Mouse (Mus musculus): Measurements from ENCODE around the gene Auh.

The Auh gene

GRCm38 (mm10) chr13:52929209-52930171 lies at the start of gene Auh:
Auh (minus strand) TSS chr13:52929681.
- DNase-seq: peak; percentile 84

GRCm38 (mm10) chr13:52978321-52978981 lies 49.0 kb upstream of the Auh start:
- DNase-seq: peak; percentile 33

GRCm38 (mm10) chr13:52977757-52978156 lies 48.3 kb upstream of the Auh start:
- no peak for DNase-seq

GRCm38 (mm10) chr13:52977221-52977609 lies 47.7 kb upstream of the Auh start:
- no peak for DNase-seq

- no peak for DNase-seq
Measured at GRCm38 (mm10) chr13:52976510-52977220, 47.2 kb upstream of the Auh start.

- no peak for DNase-seq
Measured at GRCm38 (mm10) chr13:52976130-52976509, 46.6 kb upstream of the Auh start.

DNA sequence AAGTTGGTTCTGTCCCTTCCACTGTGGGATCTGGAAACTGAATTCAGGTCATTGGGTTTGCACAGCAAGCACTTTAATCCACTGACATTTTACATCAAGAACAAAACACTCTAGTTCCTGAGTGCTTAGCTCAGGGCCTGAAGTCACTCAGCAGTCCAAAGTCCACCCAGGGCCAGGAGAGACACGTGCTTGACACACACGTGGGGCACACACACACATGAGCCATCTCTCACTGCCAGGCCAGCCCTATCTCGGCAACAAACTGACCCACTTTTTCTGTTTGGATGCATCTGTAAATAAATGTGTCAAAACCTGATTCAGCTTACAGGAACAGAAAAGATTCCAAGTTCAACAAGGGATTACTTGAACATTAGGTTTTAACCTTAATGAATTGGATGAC lies 45.2 kb upstream of the Auh start:
- no peak for DNase-seq

GRCm38 (mm10) chr13:52973427-52973826 lies 43.9 kb upstream of the Auh start:
- no peak for DNase-seq

DNA sequence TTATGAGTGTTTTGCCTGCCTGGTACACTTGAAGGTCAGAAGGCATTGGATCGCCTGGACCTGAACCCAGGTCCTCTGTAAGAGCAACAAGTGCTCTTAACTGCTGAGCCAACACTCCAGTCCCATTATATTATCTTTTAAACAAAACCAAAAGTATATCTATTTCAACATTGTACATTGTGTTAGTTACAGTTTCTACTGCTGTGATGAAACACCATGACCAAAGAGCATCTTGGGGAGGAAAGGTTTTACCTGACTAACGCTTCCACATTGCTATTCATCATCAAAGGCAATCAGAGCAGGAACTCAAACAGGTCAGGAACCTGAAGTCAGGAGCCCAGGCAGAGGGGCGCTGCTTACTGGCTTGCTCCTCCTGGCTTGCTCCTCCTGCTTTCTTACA lies 43.1 kb upstream of the Auh start:
- no peak for DNase-seq

DNA sequence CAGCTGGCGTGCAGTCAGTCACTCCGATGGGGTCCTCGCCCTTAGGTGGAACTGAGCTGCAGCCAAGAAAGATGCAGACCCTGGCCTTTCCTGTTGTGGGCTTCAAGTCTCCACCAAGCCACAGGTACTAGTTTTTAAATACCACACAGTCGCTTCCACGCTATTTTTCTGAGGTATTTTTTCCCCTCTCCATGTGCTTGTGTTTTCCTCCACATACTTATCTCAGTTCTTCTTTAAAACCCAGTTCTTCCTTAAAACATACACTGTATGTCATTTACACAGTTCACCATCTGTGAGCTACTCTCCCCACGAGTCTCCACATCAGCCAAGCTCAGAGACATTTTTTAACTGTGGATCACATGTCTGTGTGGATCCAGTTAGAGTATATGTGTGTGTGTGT lies 41.4 kb upstream of the Auh start:
- DNase-seq: no peak

- DNase-seq: no peak
Measured at GRCm38 (mm10) chr13:52962922-52963321, 33.4 kb upstream of the Auh start.

GRCm38 (mm10) chr13:52962361-52962760 lies 32.9 kb upstream of the Auh start:
- no peak for DNase-seq

DNA sequence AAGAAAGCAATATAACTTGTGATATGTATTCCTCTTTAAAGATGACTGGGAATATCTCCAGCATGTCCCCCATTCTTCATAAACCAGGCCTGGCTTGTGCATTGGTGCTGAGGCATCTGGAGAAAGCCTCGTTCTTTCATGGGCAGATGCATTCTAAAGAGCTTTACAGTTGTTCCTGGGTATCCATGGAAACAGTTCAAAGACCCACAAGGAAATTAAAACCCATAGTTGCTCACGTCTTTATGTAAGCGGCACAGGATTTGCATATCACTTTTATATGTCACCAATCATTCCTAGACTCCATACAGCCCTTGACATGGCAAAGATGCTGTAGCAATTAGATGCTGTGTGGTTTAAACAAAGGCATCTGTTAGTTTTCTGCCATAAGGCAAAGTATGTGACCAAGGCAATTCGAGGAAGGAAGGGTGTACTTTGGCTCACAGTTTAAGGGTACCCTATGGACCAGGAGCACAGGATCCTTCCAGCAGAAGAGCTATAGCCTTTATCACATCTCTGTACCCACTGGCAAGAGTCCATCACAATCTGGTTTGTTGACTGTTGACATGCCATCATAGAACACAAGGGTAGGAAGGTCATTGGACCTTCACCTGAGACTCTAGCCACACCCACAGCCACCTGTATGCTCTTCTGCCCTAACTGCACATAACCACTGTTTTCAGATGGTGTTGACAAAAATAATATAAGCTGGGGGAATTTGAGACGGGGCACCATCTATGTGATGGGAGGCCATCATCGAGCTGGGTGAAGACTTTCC lies 24.5 kb upstream of the Auh start:
- no peak for DNase-seq

- no peak for DNase-seq
Measured at GRCm38 (mm10) chr13:52949211-52949610, 19.7 kb upstream of the Auh start.

DNA sequence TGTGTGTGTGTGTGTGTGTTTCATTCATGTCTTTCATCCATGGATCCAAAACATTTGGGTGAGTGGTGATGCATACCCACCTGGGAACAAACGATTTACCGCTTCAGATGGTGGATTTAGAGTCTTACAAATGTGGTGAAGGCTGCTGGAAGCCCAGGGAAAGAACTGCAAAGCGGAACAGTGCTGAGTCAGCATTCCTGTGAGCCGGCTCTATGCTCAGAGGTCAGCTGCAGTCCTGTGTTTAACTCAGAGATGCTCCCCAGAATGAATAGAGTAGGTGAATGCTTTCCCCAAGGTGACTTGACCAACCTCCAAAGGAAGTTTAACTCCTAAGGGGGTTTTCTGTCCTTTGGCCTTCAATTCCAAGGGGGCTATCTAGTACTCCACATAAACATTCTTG lies 18.1 kb upstream of the Auh start:
- DNase-seq: no peak

DNA sequence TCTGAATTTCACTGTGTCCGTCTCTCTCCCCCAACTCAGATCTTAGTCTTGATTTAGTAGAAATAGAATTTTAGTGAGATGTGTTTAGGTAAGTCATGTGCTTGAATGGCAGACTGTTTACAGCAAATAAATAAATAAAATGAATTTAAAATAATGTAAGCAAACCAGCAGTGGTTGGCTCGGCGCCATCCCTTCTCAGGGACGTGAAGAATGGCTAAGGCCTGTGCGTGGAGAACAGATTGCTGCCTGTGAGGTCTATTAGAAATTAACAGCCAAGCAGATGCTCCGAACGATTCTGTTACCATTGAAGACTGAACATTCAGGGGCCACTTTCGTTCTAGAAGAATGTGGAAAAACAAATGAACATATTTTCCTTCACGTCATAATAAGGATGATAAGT lies 16.3 kb upstream of the Auh start:
- no peak for DNase-seq

- DNase-seq: no peak
Measured at GRCm38 (mm10) chr13:52944116-52944515, 14.6 kb upstream of the Auh start.

DNA sequence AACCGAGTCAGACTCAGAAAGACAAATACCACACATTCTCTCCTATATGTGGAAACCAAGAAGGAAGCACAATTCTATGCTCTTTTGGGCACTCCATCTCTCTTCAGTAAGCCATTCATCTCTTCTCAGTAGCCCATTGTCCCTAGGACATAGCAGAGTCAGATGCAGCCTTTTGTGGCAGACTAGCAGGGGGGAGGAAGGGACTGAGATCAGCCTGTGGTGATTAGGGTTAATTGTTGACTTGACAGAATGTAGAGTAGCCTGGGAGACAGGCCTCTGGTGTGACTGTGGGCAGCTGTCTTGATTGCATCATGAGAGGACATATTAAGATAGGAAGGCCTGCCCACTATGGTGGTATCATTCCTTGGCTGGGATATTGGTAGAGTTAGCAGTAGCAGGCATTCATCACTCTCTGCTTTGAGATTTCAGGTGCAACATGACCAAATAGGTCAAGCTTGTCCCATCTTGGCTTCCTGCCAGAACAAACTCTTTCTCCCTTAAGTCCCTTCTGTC lies 13.5 kb upstream of the Auh start:
- no peak for DNase-seq

- no peak for DNase-seq
Measured at GRCm38 (mm10) chr13:52940956-52941355, 11.5 kb upstream of the Auh start.

DNA sequence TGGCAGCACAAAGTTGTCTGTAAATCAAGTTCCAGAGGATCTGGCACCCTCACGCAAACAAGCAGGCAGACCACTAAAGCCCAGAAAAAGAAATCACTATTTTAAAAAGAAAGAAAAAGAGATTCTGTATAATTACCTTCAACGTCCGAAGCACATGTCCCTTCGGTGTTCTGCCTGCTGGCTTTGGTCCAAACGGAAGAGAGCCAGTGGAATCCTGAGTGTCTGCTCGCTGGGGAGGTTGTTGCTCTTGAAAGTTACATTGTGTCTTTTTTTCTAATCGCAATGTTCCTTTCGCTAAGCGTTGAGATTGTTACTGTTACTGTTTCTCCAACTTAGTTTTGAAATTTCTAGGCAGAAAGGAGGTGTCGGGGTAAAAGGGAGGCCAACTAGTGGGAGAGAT lies 1.1 kb upstream of the Auh start:
- no peak for DNase-seq

DNA sequence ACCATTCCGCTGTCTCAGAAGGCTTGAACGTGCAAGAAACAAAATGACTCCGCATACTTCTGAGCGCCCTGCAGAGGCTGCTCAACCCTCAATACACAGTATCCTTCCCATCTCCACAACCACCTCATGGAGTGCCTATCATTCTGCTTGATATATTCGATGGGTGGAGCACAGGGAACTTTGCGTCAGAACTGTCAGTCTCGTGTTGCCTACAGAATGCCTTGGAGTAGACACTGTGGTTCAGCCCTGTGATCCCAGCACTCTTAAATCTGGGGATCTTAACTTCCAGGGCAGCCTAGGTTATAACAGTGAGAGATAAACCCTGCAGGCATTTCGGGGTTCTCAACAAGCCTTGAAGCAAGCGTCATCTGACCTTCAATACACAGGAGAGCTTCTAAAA lies 1.1 kb downstream of the Auh start:
- DNase-seq: no peak

DNA sequence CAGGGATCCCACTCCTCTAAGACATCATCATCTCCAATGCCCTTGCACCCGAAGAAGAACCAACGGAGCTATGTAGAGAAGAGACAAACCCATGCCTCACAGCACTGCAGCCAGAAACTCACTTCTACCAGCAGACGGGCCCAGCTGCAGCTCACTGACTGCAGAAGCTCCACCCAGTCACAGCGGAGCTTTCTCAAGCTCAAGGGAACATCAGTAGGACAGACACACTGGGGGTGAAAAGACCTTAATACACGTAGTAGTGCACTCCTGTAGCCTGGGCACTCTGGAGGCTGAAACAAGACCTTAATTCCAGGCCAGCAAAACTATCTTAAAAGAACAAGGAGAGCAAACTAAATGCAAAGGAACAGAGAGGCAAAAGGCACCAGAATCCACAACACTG lies 5.0 kb downstream of the Auh start:
- no peak for DNase-seq

GRCm38 (mm10) chr13:52921966-52922365 lies 7.5 kb downstream of the Auh start:
- no peak for DNase-seq

Data from right cerebral cortex, postnatal 14 days (tissue).